Mouse (Mus musculus): ENCODE measurements around the gene Mrps24. TPM values are rescaled to one million over a fixed set of nuclear protein-coding genes. Genes with fewer than 3 reads are reported as not detected.

The Mrps24 gene
- polyA plus RNA-seq, 1 experiment, result 61.8 TPM

- H3K9ac ChIP-seq (ENCODE audit: low read depth, poor library complexity, severe bottlenecking), result no peak overlapping the region
- H3K4me3 ChIP-seq (ENCODE audit: low read depth, low read length), result no peak overlapping the region
- no peaks in the 10 kb centered on the region for H3K9me3 ChIP-seq (replicated peaks; ENCODE audit: control insufficient read depth, insufficient read depth, low read length, poor library complexity, severe bottlenecking)
- H3K36me3 ChIP-seq (ENCODE audit: control insufficient read depth, insufficient read depth, low read length, poor library complexity, severe bottlenecking), result no peaks in the 10 kb centered on the region
- H3K27ac ChIP-seq (ENCODE audit: insufficient read depth, low read length), result no peak overlapping the region
- no peaks in the 10 kb centered on the region for H3K27me3 ChIP-seq (ENCODE audit: control insufficient read depth, insufficient read depth, low read length, poor library complexity, severe bottlenecking)
- H3K4me1 ChIP-seq (ENCODE audit: control insufficient read depth, insufficient read depth, low read length), result no peaks in the 10 kb centered on the region
- no peak for TF ChIP-seq POLR2A (IDR thresholded peaks at IDR 0.05; ENCODE audit: insufficient read depth, low read length)
- TF ChIP-seq CTCF (IDR thresholded peaks at IDR 0.05; ENCODE audit: low read depth, low read length), result no peak
- no peak for TF ChIP-seq EP300 (IDR thresholded peaks at IDR 0.05; ENCODE audit: insufficient read depth, low read depth, low read length)
Observed at GRCm38 (mm10) chr11:5682541-5682940, 32.9 kb downstream of the Mrps24 start.

Other genes with a start within 250 kb of the Mrps24 start
- gene Xbp1, start 195.0 kb downstream of the Mrps24 start, polyA plus RNA-seq (2011; ENCODE audit: insufficient read depth, insufficient read length, low read depth, missing spikeins), result 44.0 and 46.7 TPM in 2 replicates
- 45.4 and 52.0 TPM in 2 replicates for gene Ccdc117, start 173.5 kb downstream of the Mrps24 start, polyA plus RNA-seq (2011; ENCODE audit: insufficient read depth, insufficient read length, low read depth, missing spikeins)
- gene Ankrd36, start 146.0 kb downstream of the Mrps24 start, polyA plus RNA-seq (2011; ENCODE audit: insufficient read depth, insufficient read length, low read depth, missing spikeins), result not detected in 2 replicates
- 10.6 and 11.7 TPM in 2 replicates for gene Urgcp, start 46.7 kb upstream of the Mrps24 start, polyA plus RNA-seq (2011; ENCODE audit: insufficient read depth, insufficient read length, low read depth, missing spikeins)
- 27.4 and 33.4 TPM in 2 replicates for gene Dbnl, start 72.8 kb upstream of the Mrps24 start, polyA plus RNA-seq (2011; ENCODE audit: insufficient read depth, insufficient read length, low read depth, missing spikeins)
- gene Pgam2, start 88.1 kb upstream of the Mrps24 start, polyA plus RNA-seq (2011; ENCODE audit: insufficient read depth, insufficient read length, low read depth, missing spikeins), result 1.6 and 2.2 TPM in 2 replicates
- gene Polm, start 122.3 kb upstream of the Mrps24 start, polyA plus RNA-seq (2011; ENCODE audit: insufficient read depth, insufficient read length, low read depth, missing spikeins), result 9.3 and 9.9 TPM in 2 replicates
- 4.9 and 5.5 TPM in 2 replicates for gene Aebp1, start 146.3 kb upstream of the Mrps24 start, polyA plus RNA-seq (2011; ENCODE audit: insufficient read depth, insufficient read length, low read depth, missing spikeins)
- gene Pold2, start 162.6 kb upstream of the Mrps24 start, polyA plus RNA-seq (2011; ENCODE audit: insufficient read depth, insufficient read length, low read depth, missing spikeins), result 127 and 175 TPM in 2 replicates
- gene Myl7, start 183.1 kb upstream of the Mrps24 start, polyA plus RNA-seq (2011; ENCODE audit: insufficient read depth, insufficient read length, low read depth, missing spikeins), result 1.4 TPM in 1 of 2 replicates, not detected in the other
- gene Gck, start 234.4 kb upstream of the Mrps24 start, polyA plus RNA-seq (2011; ENCODE audit: insufficient read depth, insufficient read length, low read depth, missing spikeins), result not detected in 2 replicates
- gene Ykt6, start 240.0 kb upstream of the Mrps24 start, polyA plus RNA-seq (2011; ENCODE audit: insufficient read depth, insufficient read length, low read depth, missing spikeins), result 53.7 and 60.3 TPM in 2 replicates

All from ES-Bruce4 (cell line).